In genomic region chr17:3114720-3115379, GRCm38 (mm10) we compare ENCODE assay signal across 8 mouse cellular contexts. TPM values are rescaled to one million over a fixed set of nuclear protein-coding genes. Genes with fewer than 3 reads are reported as not detected.
DNase-seq lines count a peak whose midpoint lies in the region; ATAC-seq and TF ChIP-seq lines count a peak whose summit lies in the region.

TSS of gene Scaf8 (plus strand) at chr17:3114972.

- H3K4me3 ChIP-seq in cortical plate, adult 2 months (ENCODE audit: insufficient read depth, low read length) = peak within 1 kb of the TSS; percentile 84

- peaks cover 5% of the 10 kb centered on the region; the same call in 1 of the 2 replicates for H3K4me1 ChIP-seq in cortical plate, adult 2 months (ENCODE audit: control insufficient read depth, insufficient read depth, low read length)

- intact Hi-C loops in left cerebral cortex, postnatal 10 days (cut with DNase I) = no loop called here

- ATAC-seq in activated CD4-positive, CD25-positive, alpha-beta regulatory T cell, adult 4 months = peak; percentile 70
- peak; percentile 70 for ATAC-seq in inflammation-experienced regulatory T-cells, adult 6 months
- peak; percentile 68 for ATAC-seq in megakaryocyte-erythroid progenitor cell, adult 5-6 weeks (replicated peaks; ENCODE audit: low FRiP score, low TSS enrichment, poor library complexity, severe bottlenecking)

- TF ChIP-seq POLR2A in cortical plate, adult 2 months (IDR thresholded peaks at IDR 0.05; ENCODE audit: extremely low read depth, insufficient read depth, low read length) = peak; percentile 14; the same call in 1 of the 2 replicates

- DNase-seq in gastrocnemius, postnatal 10 days = peak; percentile 92
- DNase-seq in left cerebral cortex, postnatal 10 days (ENCODE audit: extremely low spot score in 1 of 2, low spot score in 2 of 2) = peak; percentile 86 to 94
- peak; percentile 95 for DNase-seq in right cerebral cortex, postnatal 25 days
- DNase-seq in urinary bladder, postnatal 4 days (ENCODE audit: low spot score in 2 of 2) = peak; percentile 87 to 93

- peak within 1 kb of the TSS; percentile 97 for H3K27ac ChIP-seq in cortical plate, adult 2 months (ENCODE audit: insufficient read depth, low read length)

- TF ChIP-seq CTCF in cortical plate, adult 2 months (IDR thresholded peaks at IDR 0.05; ENCODE audit: extremely low read depth, insufficient read depth, low read length) = peak; percentile 27; the same call in 1 of the 2 replicates

RNA-seq across cellular contexts. Expression of gene Scaf8, which starts in this region (rescaled TPM):
- 10 to 100 TPM; 23.7 to 24.2 TPM for polyA plus RNA-seq in activated CD4-positive, CD25-positive, alpha-beta regulatory T cell, adult 4 months (2017; shearing (Covaris generic))
- 31.1 and 32.4 TPM in 2 replicates for polyA plus RNA-seq in cortical plate, adult 2 months (2012; rRNA removed)
- 10 to 100 TPM; 26.9 to 38.5 TPM for total RNA-seq in gastrocnemius, postnatal 10 days (2021)
- 10 to 100 TPM; 23.2 to 30.0 (median 26.4) TPM for polyA plus RNA-seq in inflammation-experienced regulatory T-cells, adult 6 months (2017; shearing (Covaris generic))
- 10 to 100 TPM; 59.9 TPM for total RNA-seq in left cerebral cortex, postnatal 10 days (2021)
- total RNA-seq in megakaryocyte-erythroid progenitor cell, adult 5-6 weeks (2014; fragmentation: Nextera tagmentation) = 52.0 and 61.2 TPM in 2 replicates
- 40.1 and 52.9 TPM in 2 replicates for total RNA-seq in megakaryocyte-erythroid progenitor cell, adult 5-6 weeks (2017)

Comparison
In these comparisons a context has a peak if more than half of its experiments do, and no peak if none do; other contexts are left out.
1. Peak in every context shown above with its lines: DNase-seq, ATAC-seq, H3K4me3 ChIP-seq and H3K27ac ChIP-seq.